8 mouse cellular contexts compared by ENCODE assay signal in the genomic region with DNA sequence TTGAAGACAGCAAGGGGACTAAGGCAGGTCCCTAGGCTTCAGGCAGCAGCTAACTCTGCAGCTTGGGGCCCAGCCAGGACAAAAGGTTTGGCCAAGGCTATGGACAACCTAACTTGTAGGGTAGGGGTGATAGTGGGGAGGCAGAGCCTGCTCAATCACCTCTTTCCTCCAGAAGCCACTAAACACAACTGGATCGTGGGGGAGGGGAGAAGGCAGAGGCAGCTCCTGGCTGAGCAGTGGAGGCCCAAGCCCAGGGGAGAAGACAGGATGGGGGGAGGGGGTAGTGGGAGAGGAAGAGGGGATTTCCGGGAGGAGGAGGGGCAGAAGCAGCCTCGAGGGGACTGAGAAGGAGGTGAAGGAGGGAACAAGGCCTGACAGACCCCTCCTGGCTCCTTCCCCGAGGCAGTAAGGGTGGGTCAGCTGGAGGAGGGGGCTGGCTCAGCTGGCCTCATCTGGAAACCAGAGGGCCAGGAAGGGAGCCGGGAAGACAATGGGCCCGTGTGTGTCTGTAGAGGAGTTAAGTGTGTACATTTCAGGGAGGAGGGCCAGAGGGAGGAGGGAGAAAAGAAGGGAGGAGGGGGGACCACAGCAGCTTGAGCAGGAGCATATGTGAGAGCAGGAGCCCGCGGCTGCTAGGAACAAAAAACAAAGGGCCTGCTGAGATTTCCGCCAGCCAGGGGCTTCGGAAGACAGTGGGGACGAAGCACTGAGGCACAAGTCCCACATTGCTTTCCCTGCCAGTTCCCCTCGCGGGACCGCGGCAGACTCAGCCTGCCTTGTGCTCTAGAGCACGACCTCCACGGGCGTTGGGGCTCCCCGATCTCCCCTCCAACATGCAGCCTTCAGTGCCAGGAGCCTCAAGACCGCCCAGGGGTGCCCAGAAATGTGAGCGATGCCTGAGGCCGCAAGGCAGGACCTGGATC. TPM values are rescaled to one million over a fixed set of nuclear protein-coding genes. Genes with fewer than 3 reads are reported as not detected.
DNase-seq lines count a peak whose midpoint lies in the region; ATAC-seq and TF ChIP-seq lines count a peak whose summit lies in the region.

No protein-coding gene starts in this region.

- no peak for TF ChIP-seq CTCF in MEL (IDR thresholded peaks at IDR 0.05 in 2 of 3, conservative IDR thresholded peaks at IDR 0.05 in 1 of 3; ENCODE audit: control insufficient read depth in 1 of 3, insufficient read depth in 1 of 3, low read depth in 2 of 3, low read length in 3 of 3, poor library complexity in 1 of 3, severe bottlenecking in 1 of 3)

- peak overlapping the region; percentile 89 for H3K9ac ChIP-seq in MEL (ENCODE audit: control insufficient read depth, low read depth, low read length, poor library complexity, severe bottlenecking)
- peak overlapping the region; percentile 99 for H3K9ac ChIP-seq in embryonic facial prominence, embryonic 15.5 days
- peak overlapping the region; percentile 100 for H3K9ac ChIP-seq in midbrain, embryonic 14.5 days (replicated peaks; ENCODE audit: low read length)

- no peak overlapping the region for H3K27ac ChIP-seq in MEL (ENCODE audit: control insufficient read depth, low read depth, low read length)
- peak overlapping the region; percentile 96 for H3K27ac ChIP-seq in embryonic facial prominence, embryonic 15.5 days (replicated peaks)
- peak overlapping the region; percentile 99 for H3K27ac ChIP-seq in limb, embryonic 10.5 days
- H3K27ac ChIP-seq in midbrain, embryonic 14.5 days (replicated peaks; ENCODE audit: low read depth, low read length): peak overlapping the region; percentile 97

- H3K9me3 ChIP-seq in MEL (replicated peaks; ENCODE audit: insufficient read depth, low read length): no peaks in the 10 kb centered on the region
- no peaks in the 10 kb centered on the region for H3K9me3 ChIP-seq in embryonic facial prominence, embryonic 15.5 days (replicated peaks)
- no peaks in the 10 kb centered on the region for H3K9me3 ChIP-seq in limb, embryonic 10.5 days (replicated peaks)
- no peaks in the 10 kb centered on the region for H3K9me3 ChIP-seq in midbrain, embryonic 14.5 days (ENCODE audit: control insufficient read depth, low read length)

- no peak for TF ChIP-seq EP300 in MEL (IDR thresholded peaks at IDR 0.05; ENCODE audit: low read depth in 1 of 2, low read length in 2 of 2)

- under 1% methylated on average over 22 of the region's 22 CpGs for WGBS in embryonic facial prominence, embryonic 15.5 days
- under 1% methylated on average over 22 of the region's 22 CpGs for WGBS in limb, embryonic 10.5 days
- WGBS in midbrain, embryonic 14.5 days: 0% methylated on average over 22 of the region's 22 CpGs

- no peak for TF ChIP-seq RAD21 in MEL (IDR thresholded peaks at IDR 0.05; ENCODE audit: low read depth, low read length)

- TF ChIP-seq POLR2A in MEL (IDR thresholded peaks at IDR 0.05; ENCODE audit: control insufficient read depth in 1 of 2, insufficient read depth in 1 of 2, low read depth in 1 of 2, low read length in 2 of 2, poor library complexity in 1 of 2): no peak; a peak in 1 of 4 replicates

- ATAC-seq in embryonic facial prominence, embryonic 15.5 days (ENCODE audit: insufficient number of reproducible peaks, low FRiP score, low TSS enrichment, low read depth): peak; percentile 64
- ATAC-seq in midbrain, embryonic 14.5 days (ENCODE audit: low FRiP score, low TSS enrichment): peak; percentile 64
- no peak for ATAC-seq in megakaryocyte progenitor cell, adult 5-6 weeks (replicated peaks; ENCODE audit: poor library complexity)

- H3K4me1 ChIP-seq in MEL (ENCODE audit: control insufficient read depth in 1 of 2, insufficient read depth in 2 of 2, low read length in 2 of 2): peaks cover 20 to 34% of the 10 kb centered on the region in 2 experiments
- H3K4me1 ChIP-seq in embryonic facial prominence, embryonic 15.5 days: peaks cover 60% of the 10 kb centered on the region
- H3K4me1 ChIP-seq in limb, embryonic 10.5 days: peaks cover 51% of the 10 kb centered on the region
- peaks cover 26% of the 10 kb centered on the region for H3K4me1 ChIP-seq in midbrain, embryonic 14.5 days (ENCODE audit: control insufficient read depth, insufficient read depth, low read length)

- H3K36me3 ChIP-seq in MEL (ENCODE audit: control insufficient read depth in 1 of 2, insufficient read depth in 2 of 2, low read length in 2 of 2): peaks cover 0 to 23% of the 10 kb centered on the region in 2 experiments; a peak in 2 of 4 replicates
- H3K36me3 ChIP-seq in embryonic facial prominence, embryonic 15.5 days: peaks cover 35% of the 10 kb centered on the region
- H3K36me3 ChIP-seq in limb, embryonic 10.5 days: peaks cover 63% of the 10 kb centered on the region
- H3K36me3 ChIP-seq in midbrain, embryonic 14.5 days (ENCODE audit: control insufficient read depth, insufficient read depth, low read length): peaks cover 34% of the 10 kb centered on the region

- H3K27me3 ChIP-seq in MEL (ENCODE audit: control insufficient read depth in 1 of 2, insufficient read depth in 2 of 2, low read length in 2 of 2): no peaks in the 10 kb centered on the region
- no peaks in the 10 kb centered on the region for H3K27me3 ChIP-seq in embryonic facial prominence, embryonic 15.5 days
- 0 out of 2 replicates have a peak, but pooled peaks cover 4% of the 10 kb centered on the region for H3K27me3 ChIP-seq in limb, embryonic 10.5 days (ENCODE audit: low read depth, poor library complexity, severe bottlenecking)
- H3K27me3 ChIP-seq in midbrain, embryonic 14.5 days (ENCODE audit: control insufficient read depth, insufficient read depth, low read length): no peaks in the 10 kb centered on the region

- H3K4me2 ChIP-seq in embryonic facial prominence, embryonic 15.5 days (replicated peaks): peak overlapping the region; percentile 89
- H3K4me2 ChIP-seq in midbrain, embryonic 14.5 days (ENCODE audit: low read length): peak overlapping the region; percentile 86

- peaks cover 13% of the 10 kb centered on the region for H3K79me2 ChIP-seq in MEL (ENCODE audit: control insufficient read depth, insufficient read depth, low read length, poor library complexity)

- H3K4me3 ChIP-seq in MEL (ENCODE audit: control insufficient read depth in 1 of 2, insufficient read depth in 1 of 2, low read depth in 2 of 2, low read length in 2 of 2): peak overlapping the region; percentile 87 to 92
- peak overlapping the region; percentile 94 for H3K4me3 ChIP-seq in embryonic facial prominence, embryonic 15.5 days (replicated peaks)
- peak overlapping the region; percentile 98 for H3K4me3 ChIP-seq in limb, embryonic 10.5 days
- H3K4me3 ChIP-seq in midbrain, embryonic 14.5 days (replicated peaks; ENCODE audit: low read depth, low read length): peak overlapping the region; percentile 100

- intact Hi-C loops in heart, postnatal 14 days (cut with DNase I): no loop called here

- DNase-seq in 416B (ENCODE audit: low read depth) (peak; percentile 50), MEL (ENCODE audit: low read depth, low spot score) (peak; percentile 53)
- peak; percentile 68 to 79 for DNase-seq in heart, postnatal 14 days
- peak; percentile 88 for DNase-seq in limb, embryonic 10.5 days (ENCODE audit: low spot score)
- DNase-seq in midbrain, embryonic 14.5 days: peak; percentile 87
- DNase-seq in testis, postnatal 10 days (ENCODE audit: low spot score): peak; percentile 81

RNA-seq across cellular contexts. Expression of a gene that starts 1.4 kb away (rescaled TPM):
- 21.0 and 42.0 TPM in 2 replicates for total RNA-seq in MEL (2012; rRNA removed)
- 10 to 100 TPM in 1 of 2 experiments, not detected in 1; 34.4 TPM for polyA plus RNA-seq in MEL (2012; ENCODE audit: insufficient read depth in 1 of 2, insufficient read length in 2 of 2, low read depth in 1 of 2, low replicate concordance in 2 of 2, missing spikeins in 1 of 2)
- 83.1 and 89.3 TPM in 2 replicates for polyA plus RNA-seq in embryonic facial prominence, embryonic 15.5 days (2015; fragmentation: Nextera tagmentation; extraction: Ambion mirVana)
- total RNA-seq in heart, postnatal 14 days (2021): 10 to 100 TPM; 10.3 to 11.2 TPM
- 178 and 181 TPM in 2 replicates for polyA plus RNA-seq in limb, embryonic 10.5 days (2016; fragmentation: Nextera tagmentation; extraction: Ambion mirVana)
- 68.4 and 103 TPM in 2 replicates for polyA plus RNA-seq in midbrain, embryonic 14.5 days (2014; fragmentation: Nextera tagmentation; extraction: Ambion mirVana)
- 4.7 TPM in 2 replicates for total RNA-seq in megakaryocyte progenitor cell, adult 5-6 weeks (2015)
- 2.5 and 3.2 TPM in 2 replicates for total RNA-seq in megakaryocyte progenitor cell, adult 5-6 weeks (2017)

RNA-seq across cellular contexts. Expression of a gene that starts 12.5 kb away (rescaled TPM):
- 6.0 and 7.5 TPM in 2 replicates for total RNA-seq in MEL (2012; rRNA removed)
- 10 to 100 TPM in 1 of 2 experiments, not detected in 1; 10.1 TPM for polyA plus RNA-seq in MEL (2012; ENCODE audit: insufficient read depth in 1 of 2, insufficient read length in 2 of 2, low read depth in 1 of 2, low replicate concordance in 2 of 2, missing spikeins in 1 of 2)
- polyA plus RNA-seq in embryonic facial prominence, embryonic 15.5 days (2015; fragmentation: Nextera tagmentation; extraction: Ambion mirVana): 17.3 and 18.4 TPM in 2 replicates
- 1 to 10 TPM; 4.8 to 6.2 TPM for total RNA-seq in heart, postnatal 14 days (2021)
- 17.3 and 19.9 TPM in 2 replicates for polyA plus RNA-seq in limb, embryonic 10.5 days (2016; fragmentation: Nextera tagmentation; extraction: Ambion mirVana)
- 3.9 and 4.2 TPM in 2 replicates for polyA plus RNA-seq in midbrain, embryonic 14.5 days (2014; fragmentation: Nextera tagmentation; extraction: Ambion mirVana)
- total RNA-seq in megakaryocyte progenitor cell, adult 5-6 weeks (2015): 4.4 and 7.8 TPM in 2 replicates
- total RNA-seq in megakaryocyte progenitor cell, adult 5-6 weeks (2017): 3.4 and 6.0 TPM in 2 replicates

RNA-seq across cellular contexts. Expression of a gene that starts 12.6 kb away (rescaled TPM):
- 16.2 and 28.3 TPM in 2 replicates for total RNA-seq in MEL (2012; rRNA removed)
- 10 to 100 TPM in 1 of 2 experiments, not detected in 1; 23.3 TPM for polyA plus RNA-seq in MEL (2012; ENCODE audit: insufficient read depth in 1 of 2, insufficient read length in 2 of 2, low read depth in 1 of 2, low replicate concordance in 2 of 2, missing spikeins in 1 of 2)
- polyA plus RNA-seq in embryonic facial prominence, embryonic 15.5 days (2015; fragmentation: Nextera tagmentation; extraction: Ambion mirVana): 30.3 and 32.8 TPM in 2 replicates
- 1 to 10 TPM; 6.5 to 7.6 TPM for total RNA-seq in heart, postnatal 14 days (2021)
- 10.0 and 13.1 TPM in 2 replicates for polyA plus RNA-seq in limb, embryonic 10.5 days (2016; fragmentation: Nextera tagmentation; extraction: Ambion mirVana)
- polyA plus RNA-seq in midbrain, embryonic 14.5 days (2014; fragmentation: Nextera tagmentation; extraction: Ambion mirVana): 6.4 and 6.9 TPM in 2 replicates
- total RNA-seq in megakaryocyte progenitor cell, adult 5-6 weeks (2015): 4.0 and 6.3 TPM in 2 replicates
- total RNA-seq in megakaryocyte progenitor cell, adult 5-6 weeks (2017): 3.5 TPM in 2 replicates

RNA-seq across cellular contexts. Expression of a gene that starts 19.4 kb away (rescaled TPM):
- 3,920 and 4,112 TPM in 2 replicates for total RNA-seq in MEL (2012; rRNA removed)
- 1,000 to 10,000 TPM in 1 of 2 experiments, not detected in 1; 2,892 TPM for polyA plus RNA-seq in MEL (2012; ENCODE audit: insufficient read depth in 1 of 2, insufficient read length in 2 of 2, low read depth in 1 of 2, low replicate concordance in 2 of 2, missing spikeins in 1 of 2)
- 1,371 and 1,410 TPM in 2 replicates for polyA plus RNA-seq in embryonic facial prominence, embryonic 15.5 days (2015; fragmentation: Nextera tagmentation; extraction: Ambion mirVana)
- 100 to 1,000 TPM; 776 to 812 TPM for total RNA-seq in heart, postnatal 14 days (2021)
- 1,157 and 1,293 TPM in 2 replicates for polyA plus RNA-seq in limb, embryonic 10.5 days (2016; fragmentation: Nextera tagmentation; extraction: Ambion mirVana)
- polyA plus RNA-seq in midbrain, embryonic 14.5 days (2014; fragmentation: Nextera tagmentation; extraction: Ambion mirVana): 977 and 1,164 TPM in 2 replicates
- 3,991 and 4,341 TPM in 2 replicates for total RNA-seq in megakaryocyte progenitor cell, adult 5-6 weeks (2015)
- 2,958 and 3,443 TPM in 2 replicates for total RNA-seq in megakaryocyte progenitor cell, adult 5-6 weeks (2017)

RNA-seq across cellular contexts. Expression of a gene that starts 24.3 kb away (rescaled TPM):
- total RNA-seq in MEL (2012; rRNA removed): 20.8 TPM in 2 replicates
- polyA plus RNA-seq in MEL (2012; ENCODE audit: insufficient read depth in 1 of 2, insufficient read length in 2 of 2, low read depth in 1 of 2, low replicate concordance in 2 of 2, missing spikeins in 1 of 2): 10 to 100 TPM in 1 of 2 experiments, not detected in 1; 42.9 TPM
- 164 and 171 TPM in 2 replicates for polyA plus RNA-seq in embryonic facial prominence, embryonic 15.5 days (2015; fragmentation: Nextera tagmentation; extraction: Ambion mirVana)
- total RNA-seq in heart, postnatal 14 days (2021): 10 to 100 TPM; 14.2 to 17.8 TPM
- 139 and 141 TPM in 2 replicates for polyA plus RNA-seq in limb, embryonic 10.5 days (2016; fragmentation: Nextera tagmentation; extraction: Ambion mirVana)
- polyA plus RNA-seq in midbrain, embryonic 14.5 days (2014; fragmentation: Nextera tagmentation; extraction: Ambion mirVana): 51.7 and 53.3 TPM in 2 replicates
- 1.3 and 1.5 TPM in 2 replicates for total RNA-seq in megakaryocyte progenitor cell, adult 5-6 weeks (2015)
- total RNA-seq in megakaryocyte progenitor cell, adult 5-6 weeks (2017): 1.3 and 2.4 TPM in 2 replicates
